Mouse (Mus musculus) midbrain, embryonic 13.5 days (tissue): ENCODE measurements around the gene Clip4. TPM values are rescaled to one million over a fixed set of nuclear protein-coding genes. Genes with fewer than 3 reads are reported as not detected.
"Not testable (repeated sequence)": the region's sequence is repeated elsewhere in the genome, so short reads cannot be mapped to it uniquely, and the experiment has no call there.

Experiments used
- ATAC-seq: fragments of 200-750 bp; cut with Nextera tagmentation; 2 replicates; pipeline ENCODE4 v1.8.0; 2017; ENCODE audit warnings: mild to moderate bottlenecking, moderate TSS enrichment, moderate library complexity
- H3K27ac ChIP-seq: fragments of 300-500 bp; sonication (generic); 2 replicates; pipeline ENCODE4 v1.5.1; 2015; ENCODE audit warnings: inconsistent platforms, mild to moderate bottlenecking, moderate library complexity
- H3K27me3 ChIP-seq: fragments of 300-500 bp; sonication (generic); 2 replicates; pipeline ENCODE4 v1.6.1; 2015; ENCODE audit warnings: mild to moderate bottlenecking, inconsistent platforms
- H3K36me3 ChIP-seq: fragments of 300-500 bp; sonication (generic); 2 replicates; pipeline ENCODE4 v1.6.1; 2015; ENCODE audit warnings: mild to moderate bottlenecking, inconsistent platforms
- H3K4me1 ChIP-seq: fragments of 300-500 bp; sonication (generic); replicated peaks from 2 replicates; pipeline ENCODE4 v1.6.1; 2015; ENCODE audit warnings: inconsistent platforms
- H3K4me2 ChIP-seq: fragments of 300-500 bp; sonication (generic); replicated peaks from 2 replicates; pipeline ENCODE4 v1.6.1; 2015; ENCODE audit warnings: moderate library complexity, mild to moderate bottlenecking, inconsistent platforms
- H3K4me3 ChIP-seq: fragments of 300-500 bp; sonication (generic); replicated peaks from 2 replicates; pipeline ENCODE4 v1.5.1; 2015; ENCODE audit warnings: mild to moderate bottlenecking, inconsistent platforms
- H3K9ac ChIP-seq: fragments of 300-500 bp; sonication (generic); replicated peaks from 2 replicates; pipeline ENCODE4 v1.6.1; 2015; ENCODE audit warnings: mild to moderate bottlenecking, inconsistent platforms
- H3K9me3 ChIP-seq: fragments of 300-500 bp; sonication (generic); 2 replicates; pipeline ENCODE4 v1.6.1; 2016; ENCODE audit warnings: mild to moderate bottlenecking, inconsistent platforms
- WGBS: fragments of 180-500 bp; shearing (Covaris S2); methylation state at CpG from one replicate; pipeline ENCODE4 v1.1.7; 2015; 5-methylcytosine and 5-hydroxymethylcytosine counted together
- polyA plus RNA-seq: library from polyadenylated mRNA; unstranded; fragments of >200 nt; fragmentation: Nextera tagmentation; extraction: Ambion mirVana; gene quantifications from 2 replicates; pipeline ENCODE4 v1.2.1, GENCODE M21; 2015

Gene Clip4
- 9.1 and 9.3 TPM in 2 replicates for polyA plus RNA-seq

- H3K4me2 ChIP-seq, H3K9ac ChIP-seq, H3K36me3 ChIP-seq, H3K4me1 ChIP-seq, H3K27ac ChIP-seq, H3K9me3 ChIP-seq, H3K27me3 ChIP-seq, H3K4me3 ChIP-seq, ATAC-seq: not testable (repeated sequence)
- WGBS = 76% methylated on average over 1 of the region's 1 CpGs
Measured at GRCm38 (mm10) chr17:71768173-71768572, at the start of gene Clip4. TSS of gene Clip4 (plus strand) at chr17:71768473.

- Histone ChIP-seq H3K4me1 (no peaks in the 10 kb centered on the region), H3K36me3 (no peaks in the 10 kb centered on the region), H3K27me3 (no peaks in the 10 kb centered on the region), H3K4me3 (no peak overlapping the region), H3K27ac (no peak overlapping the region), H3K9ac (no peak overlapping the region), H3K4me2 (no peak overlapping the region), H3K9me3 (no peaks in the 10 kb centered on the region)
- ATAC-seq = no peak
Measured at GRCm38 (mm10) chr17:71720434-71720833, 47.8 kb upstream of the Clip4 start.

- Histone ChIP-seq H3K36me3 (no peaks in the 10 kb centered on the region), H3K9me3 (no peaks in the 10 kb centered on the region), H3K9ac (no peak overlapping the region), H3K27me3 (no peaks in the 10 kb centered on the region), H3K4me2 (no peak overlapping the region), H3K4me3 (no peak overlapping the region), H3K4me1 (no peaks in the 10 kb centered on the region), H3K27ac (no peak overlapping the region)
- no peak for ATAC-seq
- 73% methylated on average over 3 of the region's 3 CpGs for WGBS
Measured at GRCm38 (mm10) chr17:71721019-71721418, 47.3 kb upstream of the Clip4 start.

GRCm38 (mm10) chr17:71730655-71731054 is 37.6 kb upstream of the Clip4 start:
- WGBS = 83% methylated on average over 2 of the region's 2 CpGs
- Histone ChIP-seq H3K9me3 (no peaks in the 10 kb centered on the region), H3K4me1 (no peaks in the 10 kb centered on the region), H3K4me2 (no peak overlapping the region), H3K9ac (no peak overlapping the region), H3K36me3 (no peaks in the 10 kb centered on the region), H3K27me3 (no peaks in the 10 kb centered on the region), H3K4me3 (no peak overlapping the region), H3K27ac (no peak overlapping the region)
- ATAC-seq = no peak

- H3K4me3 ChIP-seq = no peak overlapping the region
- H3K36me3 ChIP-seq = no peaks in the 10 kb centered on the region
- ATAC-seq = no peak
- 62% methylated on average over 3 of the region's 3 CpGs for WGBS
- no peaks in the 10 kb centered on the region for H3K27me3 ChIP-seq
- H3K9ac ChIP-seq = no peak overlapping the region
- H3K9me3 ChIP-seq = no peaks in the 10 kb centered on the region
- no peak overlapping the region for H3K27ac ChIP-seq
- peaks cover 4% of the 10 kb centered on the region; the same call in 1 of the 2 replicates for H3K4me1 ChIP-seq
- no peak overlapping the region for H3K4me2 ChIP-seq
Measured at GRCm38 (mm10) chr17:71736442-71736841, 31.8 kb upstream of the Clip4 start.

- no peak overlapping the region for H3K27ac ChIP-seq
- ATAC-seq = no peak
- WGBS = 90% methylated on average over 3 of the region's 3 CpGs
- H3K4me3 ChIP-seq = no peak overlapping the region
- H3K4me2 ChIP-seq = no peak overlapping the region
- H3K27me3 ChIP-seq = no peaks in the 10 kb centered on the region
- H3K4me1 ChIP-seq = no peaks in the 10 kb centered on the region
- H3K9ac ChIP-seq = no peak overlapping the region
- H3K9me3 ChIP-seq = no peaks in the 10 kb centered on the region
- no peaks in the 10 kb centered on the region for H3K36me3 ChIP-seq
Measured at GRCm38 (mm10) chr17:71742156-71742555, 26.1 kb upstream of the Clip4 start.

- Histone ChIP-seq H3K36me3 (no peaks in the 10 kb centered on the region), H3K27ac (no peak overlapping the region), H3K27me3 (no peaks in the 10 kb centered on the region), H3K9me3 (no peaks in the 10 kb centered on the region), H3K4me1 (no peaks in the 10 kb centered on the region), H3K4me2 (no peak overlapping the region), H3K4me3 (no peak overlapping the region), H3K9ac (no peak overlapping the region)
- no peak for ATAC-seq
- WGBS = 24% methylated on average over 5 of the region's 5 CpGs
Measured at GRCm38 (mm10) chr17:71742935-71743334, 25.3 kb upstream of the Clip4 start.

GRCm38 (mm10) chr17:71746114-71746513 is 22.2 kb upstream of the Clip4 start:
- no peak overlapping the region for H3K4me2 ChIP-seq
- H3K9ac ChIP-seq = no peak overlapping the region
- H3K4me3 ChIP-seq = no peak overlapping the region
- no peaks in the 10 kb centered on the region for H3K9me3 ChIP-seq
- H3K36me3 ChIP-seq = no peaks in the 10 kb centered on the region
- no peaks in the 10 kb centered on the region for H3K27me3 ChIP-seq
- no peak overlapping the region for H3K27ac ChIP-seq
- H3K4me1 ChIP-seq = no peaks in the 10 kb centered on the region
- ATAC-seq = no peak
- 87% methylated on average over 9 of the region's 9 CpGs for WGBS

- Histone ChIP-seq H3K27ac (no peak overlapping the region), H3K9ac (no peak overlapping the region), H3K9me3 (no peaks in the 10 kb centered on the region), H3K4me2 (no peak overlapping the region), H3K36me3 (no peaks in the 10 kb centered on the region), H3K4me3 (no peak overlapping the region), H3K4me1 (no peaks in the 10 kb centered on the region), H3K27me3 (no peaks in the 10 kb centered on the region)
- 77% methylated on average over 8 of the region's 8 CpGs for WGBS
- no peak for ATAC-seq
Measured at GRCm38 (mm10) chr17:71747561-71747960, 20.7 kb upstream of the Clip4 start.

GRCm38 (mm10) chr17:71749616-71750168 is 18.6 kb upstream of the Clip4 start:
- H3K36me3 ChIP-seq = no peaks in the 10 kb centered on the region
- no peak overlapping the region for H3K4me2 ChIP-seq
- 87% methylated on average over 9 of the region's 9 CpGs for WGBS
- no peak overlapping the region for H3K9ac ChIP-seq
- ATAC-seq = no peak
- no peaks in the 10 kb centered on the region for H3K4me1 ChIP-seq
- H3K27ac ChIP-seq = no peak overlapping the region
- no peaks in the 10 kb centered on the region for H3K9me3 ChIP-seq
- H3K4me3 ChIP-seq = no peak overlapping the region
- H3K27me3 ChIP-seq = no peaks in the 10 kb centered on the region

GRCm38 (mm10) chr17:71752831-71753230 is 15.4 kb upstream of the Clip4 start, which contains the start of gene Pcare:
TSS of gene Pcare (minus strand) at chr17:71752894.
- Histone ChIP-seq H3K4me3 (no peak within 1 kb of the TSS), H3K9me3 (no peaks in the 10 kb centered on the region), H3K4me2 (no peak within 1 kb of the TSS), H3K4me1 (no peaks in the 10 kb centered on the region), H3K27ac (no peak within 1 kb of the TSS), H3K27me3 (no peaks in the 10 kb centered on the region), H3K9ac (no peak within 1 kb of the TSS), H3K36me3 (no peaks in the 10 kb centered on the region)
- ATAC-seq = no peak
- 65% methylated on average over 10 of the region's 10 CpGs for WGBS

- Histone ChIP-seq H3K9me3 (0 out of 2 replicates have a peak, but pooled peaks cover 6% of the 10 kb centered on the region), H3K27ac (no peak overlapping the region), H3K4me1 (no peaks in the 10 kb centered on the region), H3K9ac (no peak overlapping the region), H3K27me3 (no peaks in the 10 kb centered on the region), H3K4me2 (no peak overlapping the region), H3K4me3 (no peak overlapping the region), H3K36me3 (no peaks in the 10 kb centered on the region)
- 76% methylated on average over 7 of the region's 7 CpGs for WGBS
- ATAC-seq = no peak
Measured at GRCm38 (mm10) chr17:71760536-71760935, 7.7 kb upstream of the Clip4 start.

GRCm38 (mm10) chr17:71769564-71769963 is 1.3 kb downstream of the Clip4 start:
- Histone ChIP-seq H3K27me3 (no peaks in the 10 kb centered on the region), H3K9ac (no peak overlapping the region), H3K36me3 (no peaks in the 10 kb centered on the region), H3K4me3 (no peak overlapping the region), H3K4me1 (peaks cover 9% of the 10 kb centered on the region), H3K9me3 (no peaks in the 10 kb centered on the region), H3K27ac (no peak overlapping the region), H3K4me2 (peak overlapping the region; percentile 26)
- peak; percentile 56 for ATAC-seq
- WGBS = 9% methylated on average over 6 of the region's 6 CpGs
